Comparison of ENCODE assay signal across 15 mouse cellular contexts in the genomic region with DNA sequence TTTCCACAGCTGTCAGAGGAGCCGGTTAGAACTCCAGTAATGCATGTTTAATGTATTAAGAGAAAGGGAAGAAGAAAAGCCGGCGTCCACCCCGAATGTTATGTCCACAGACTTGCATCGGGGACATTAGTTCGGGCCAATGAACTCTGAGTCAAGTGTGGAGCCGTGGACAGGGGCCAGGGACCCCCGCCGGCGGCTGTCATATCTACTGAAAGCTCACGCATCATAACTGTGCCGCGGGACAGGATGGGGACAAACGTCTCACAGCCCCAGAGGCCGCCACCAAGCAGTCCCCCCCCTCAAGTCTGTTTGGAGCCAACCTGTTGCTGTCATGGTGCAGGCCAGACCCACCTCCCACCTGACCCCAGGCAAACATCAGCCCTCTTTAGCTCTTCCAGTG. TPM values are rescaled to one million over a fixed set of nuclear protein-coding genes. Genes with fewer than 3 reads are reported as not detected.
DNase-seq lines count a peak whose midpoint lies in the region; ATAC-seq and TF ChIP-seq lines count a peak whose summit lies in the region.
"Had no signal": no experiment of that assay in that cellular context is flagged by ENCODE, and none has a peak within 500 bp of the region (broad histone marks: within the 10 kb centered on the region; RNA-seq: fewer than 3 reads in every experiment).

No protein-coding gene starts in this region.

- no peak overlapping the region for H3K4me3 ChIP-seq in kidney, postnatal 0 days (replicated peaks; ENCODE audit: low read depth, low read length)
- H3K4me3 ChIP-seq in embryonic facial prominence, embryonic 14.5 days (ENCODE audit: low read depth, low read length): no peak overlapping the region
- H3K4me3 ChIP-seq in hindbrain, embryonic 15.5 days: no peak overlapping the region
- no peak overlapping the region for H3K4me3 ChIP-seq in neural tube, embryonic 12.5 days
- H3K4me3 ChIP-seq in cerebellum, adult 2 months (replicated peaks; ENCODE audit: insufficient read depth, low read depth, low read length): no peak overlapping the region
- H3K4me3 ChIP-seq: kidney, embryonic 15.5 days; limb, embryonic 15.5 days had no signal

- no peak for ATAC-seq in kidney, postnatal 0 days (replicated peaks; ENCODE audit: low FRiP score, low read depth)
- ATAC-seq in embryonic facial prominence, embryonic 14.5 days (ENCODE audit: low read depth): peak; percentile 39; the same call in 1 of the 2 replicates
- ATAC-seq in hindbrain, embryonic 15.5 days (ENCODE audit: low FRiP score, low read depth): no peak
- peak; percentile 57; the same call in 1 of the 2 replicates for ATAC-seq in neural tube, embryonic 12.5 days (ENCODE audit: low FRiP score, low read depth)
- ATAC-seq: Patski had no signal

- no peak overlapping the region for H3K27ac ChIP-seq in kidney, postnatal 0 days
- H3K27ac ChIP-seq in embryonic facial prominence, embryonic 14.5 days (replicated peaks; ENCODE audit: low read depth, low read length): 0 out of 2 replicates have a peak overlapping the region, but pooled peaks have one; percentile 17
- H3K27ac ChIP-seq in hindbrain, embryonic 15.5 days (replicated peaks): no peak overlapping the region
- peak overlapping the region; percentile 38; the same call in 1 of the 2 replicates for H3K27ac ChIP-seq in neural tube, embryonic 12.5 days
- no peak overlapping the region for H3K27ac ChIP-seq in cerebellum, adult 2 months (ENCODE audit: insufficient read depth, low read length)
- H3K27ac ChIP-seq: kidney, embryonic 15.5 days; limb, embryonic 15.5 days had no signal

- no peaks in the 10 kb centered on the region for H3K27me3 ChIP-seq in kidney, postnatal 0 days (ENCODE audit: insufficient read depth, low read length)
- no peaks in the 10 kb centered on the region; the same call in 1 of the 2 replicates for H3K27me3 ChIP-seq in embryonic facial prominence, embryonic 14.5 days (replicated peaks; ENCODE audit: control insufficient read depth, insufficient read depth, low read length)
- H3K27me3 ChIP-seq in hindbrain, embryonic 15.5 days: peaks cover 6% of the 10 kb centered on the region
- H3K27me3 ChIP-seq in neural tube, embryonic 12.5 days (replicated peaks): peaks cover 4% of the 10 kb centered on the region
- H3K27me3 ChIP-seq in cerebellum, adult 2 months (ENCODE audit: control insufficient read depth, insufficient read depth, low read length): no peaks in the 10 kb centered on the region
- H3K27me3 ChIP-seq: kidney, embryonic 15.5 days; limb, embryonic 15.5 days; Patski had no signal

- H3K9ac ChIP-seq in kidney, postnatal 0 days (ENCODE audit: low read depth, low read length): no peak overlapping the region
- H3K9ac ChIP-seq in embryonic facial prominence, embryonic 14.5 days (ENCODE audit: low read depth, low read length): no peak overlapping the region; the same call in 1 of the 2 replicates
- H3K9ac ChIP-seq in hindbrain, embryonic 15.5 days: no peak overlapping the region; the same call in 1 of the 2 replicates
- H3K9ac ChIP-seq in neural tube, embryonic 12.5 days: no peak overlapping the region
- H3K9ac ChIP-seq: kidney, embryonic 15.5 days; limb, embryonic 15.5 days had no signal

- 0 out of 2 replicates have a peak overlapping the region, but pooled peaks have one; percentile 16 for H3K4me2 ChIP-seq in kidney, postnatal 0 days (ENCODE audit: low read length)
- no peak overlapping the region for H3K4me2 ChIP-seq in embryonic facial prominence, embryonic 14.5 days (ENCODE audit: low read depth, low read length)
- peak overlapping the region; percentile 40 for H3K4me2 ChIP-seq in hindbrain, embryonic 15.5 days
- H3K4me2 ChIP-seq in neural tube, embryonic 12.5 days (replicated peaks): peak overlapping the region; percentile 47
- H3K4me2 ChIP-seq: limb, embryonic 15.5 days had no signal

- H3K36me3 ChIP-seq in kidney, postnatal 0 days (ENCODE audit: insufficient read depth, low read length): no peaks in the 10 kb centered on the region
- H3K36me3 ChIP-seq in embryonic facial prominence, embryonic 14.5 days (ENCODE audit: control insufficient read depth, insufficient read depth, low read length): no peaks in the 10 kb centered on the region
- H3K36me3 ChIP-seq in hindbrain, embryonic 15.5 days: no peaks in the 10 kb centered on the region
- no peaks in the 10 kb centered on the region for H3K36me3 ChIP-seq in neural tube, embryonic 12.5 days
- H3K36me3 ChIP-seq: kidney, embryonic 15.5 days; limb, embryonic 15.5 days had no signal

- 60% methylated on average over 15 of the region's 15 CpGs for WGBS in kidney, postnatal 0 days
- 69% methylated on average over 14 of the region's 15 CpGs for WGBS in embryonic facial prominence, embryonic 14.5 days
- WGBS in hindbrain, embryonic 15.5 days: 19% methylated on average over 15 of the region's 15 CpGs
- 21% methylated on average over 15 of the region's 15 CpGs for WGBS in neural tube, embryonic 12.5 days
- WGBS in cerebellum, adult 2 months: 11% methylated on average over 15 of the region's 15 CpGs

- no peak for TF ChIP-seq POLR2A in cerebellum, adult 2 months (IDR thresholded peaks at IDR 0.05; ENCODE audit: borderline replicate concordance, insufficient read depth, low read length)

- H3K4me1 ChIP-seq in kidney, postnatal 0 days (replicated peaks; ENCODE audit: insufficient read depth, low read length): 0 out of 2 replicates have a peak, but pooled peaks cover 3% of the 10 kb centered on the region
- peaks cover 4% of the 10 kb centered on the region; the same call in 1 of the 2 replicates for H3K4me1 ChIP-seq in embryonic facial prominence, embryonic 14.5 days (ENCODE audit: control insufficient read depth, insufficient read depth, low read length)
- peaks cover 13% of the 10 kb centered on the region for H3K4me1 ChIP-seq in hindbrain, embryonic 15.5 days (replicated peaks)
- H3K4me1 ChIP-seq in neural tube, embryonic 12.5 days: peaks cover 39% of the 10 kb centered on the region
- H3K4me1 ChIP-seq in cerebellum, adult 2 months (ENCODE audit: control insufficient read depth, insufficient read depth, low read length): no peaks in the 10 kb centered on the region; the same call in 1 of the 2 replicates

- intact Hi-C loops in gastrocnemius, postnatal 14 days (cut with DNase I; ENCODE audit: low total_unique reads): no loop called here

- no peak for DNase-seq in kidney, postnatal 0 days (ENCODE audit: low spot score)
- no peak for DNase-seq in kidney, adult 11 months
- DNase-seq in embryonic facial prominence, embryonic 14.5 days (ENCODE audit: low spot score): no peak
- DNase-seq in cerebellum, adult 2 months: no peak
- DNase-seq in gastrocnemius, postnatal 14 days: no peak
- DNase-seq in adrenal gland, adult 2 months: no peak
- DNase-seq: adrenal gland, postnatal 10 days; heart, postnatal 14 days; right cerebral cortex, postnatal 4 days had no signal

- no peaks in the 10 kb centered on the region for H3K9me3 ChIP-seq in kidney, postnatal 0 days (replicated peaks; ENCODE audit: low read length)
- H3K9me3 ChIP-seq in embryonic facial prominence, embryonic 14.5 days (ENCODE audit: control insufficient read depth, low read length): no peaks in the 10 kb centered on the region
- H3K9me3 ChIP-seq in hindbrain, embryonic 15.5 days: no peaks in the 10 kb centered on the region
- H3K9me3 ChIP-seq in neural tube, embryonic 12.5 days: no peaks in the 10 kb centered on the region
- H3K9me3 ChIP-seq: kidney, embryonic 15.5 days; limb, embryonic 15.5 days had no signal

- no peak for TF ChIP-seq CTCF in kidney, postnatal 0 days (IDR thresholded peaks at IDR 0.05; ENCODE audit: low read depth)
- TF ChIP-seq CTCF in cerebellum, adult 2 months (IDR thresholded peaks at IDR 0.05; ENCODE audit: borderline replicate concordance, insufficient read depth, low read depth, low read length): no peak

RNA-seq across cellular contexts. Expression of a gene that starts 34.4 kb away (rescaled TPM):
- not detected in 2 replicates for polyA plus RNA-seq in kidney, postnatal 0 days (2015; fragmentation: Nextera tagmentation; extraction: Ambion mirVana)
- not detected in 2 replicates for polyA plus RNA-seq in embryonic facial prominence, embryonic 14.5 days (2014; fragmentation: Nextera tagmentation; extraction: Ambion mirVana)
- polyA plus RNA-seq in hindbrain, embryonic 15.5 days (2015; fragmentation: Nextera tagmentation; extraction: Ambion mirVana): not detected in 2 replicates
- 0.53 TPM in 1 of 2 replicates, not detected in the other for polyA plus RNA-seq in neural tube, embryonic 12.5 days (2016; fragmentation: Nextera tagmentation; extraction: Ambion mirVana)
- polyA plus RNA-seq in cerebellum, adult 2 months (2012; rRNA removed): 11.3 and 13.6 TPM in 2 replicates
- under 1 TPM in 1 of 2 experiments, not detected in 1; 0.35 TPM for total RNA-seq in gastrocnemius, postnatal 14 days (2021)
- under 1 TPM in 1 of 2 experiments, not detected in 1; 0.48 TPM for total RNA-seq in adrenal gland, adult 2 months (2021)
- polyA plus RNA-seq in adrenal gland, adult 2 months (2012; rRNA removed): 1.1 and 1.7 TPM in 2 replicates
- total RNA-seq: granulocyte monocyte progenitor cell, adult 5-6 weeks had no signal
- polyA plus RNA-seq: Patski had no signal

Comparison
In these comparisons a context has a peak if more than half of its experiments do, and no peak if none do; other contexts are left out.
1. ATAC-seq: peak in embryonic facial prominence, embryonic 14.5 days (single experiment) and neural tube, embryonic 12.5 days (single experiment); none in kidney, postnatal 0 days (single experiment) and hindbrain, embryonic 15.5 days (single experiment).
2. H3K27ac ChIP-seq: peak in embryonic facial prominence, embryonic 14.5 days (single experiment) and neural tube, embryonic 12.5 days (single experiment); none in kidney, postnatal 0 days (single experiment), hindbrain, embryonic 15.5 days (single experiment) and cerebellum, adult 2 months (single experiment).